Mouse (Mus musculus) telencephalon, adult 2 months (tissue): Measurements from ENCODE around the gene Acvr2b.

Experiments
- DNase-seq: peaks from one replicate; pipeline ENCODE4 v3.0.0-alpha.2; 2011; ENCODE audit warnings: low read depth, low spot score

The Acvr2b gene

GRCm38 (mm10) chr9:119473608-119474164 lies 71.8 kb downstream of the Acvr2b start:
- DNase-seq: no peak

- DNase-seq: no peak
Measured at GRCm38 (mm10) chr9:119474717-119475611, 73.0 kb downstream of the Acvr2b start.

- no peak for DNase-seq
Measured at GRCm38 (mm10) chr9:119477754-119478153, 75.8 kb downstream of the Acvr2b start.

GRCm38 (mm10) chr9:119478345-119478744 lies 76.4 kb downstream of the Acvr2b start:
- DNase-seq: no peak

GRCm38 (mm10) chr9:119479297-119479696 lies 77.4 kb downstream of the Acvr2b start:
- DNase-seq: no peak

- no peak for DNase-seq
Measured at GRCm38 (mm10) chr9:119481612-119482011, 79.7 kb downstream of the Acvr2b start.

- DNase-seq: no peak
Measured at GRCm38 (mm10) chr9:119483554-119484353, 81.8 kb downstream of the Acvr2b start.

- no peak for DNase-seq
Measured at GRCm38 (mm10) chr9:119484420-119484819, 82.5 kb downstream of the Acvr2b start.
